Mouse (Mus musculus) naive thymus-derived CD4-positive, alpha-beta T cell, adult 2 months (primary cell): ENCODE data around the gene Actr1a.
A peak's percentile ranks its signal among the peaks of the same experiment; 100 is the strongest.

Experiments used
- DNase-seq: peaks from one replicate; pipeline ENCODE4 v3.0.0-alpha.2; 2011; ENCODE audit warnings: low read depth

Gene Actr1a

GRCm38 (mm10) chr19:46399886-46400285 is 4.3 kb upstream of the Actr1a start:
- DNase-seq = no peak

GRCm38 (mm10) chr19:46399372-46399771 is 3.8 kb upstream of the Actr1a start:
- DNase-seq = no peak

- no peak for DNase-seq
These were observed 2.9 kb upstream of the Actr1a start for GRCm38 (mm10) chr19:46398401-46398800.

GRCm38 (mm10) chr19:46397436-46398001 is 2.0 kb upstream of the Actr1a start:
- DNase-seq = peak; percentile 50

- peak; percentile 99 for DNase-seq
These were observed 1.3 kb upstream of the Actr1a start, which contains the start of gene Sufu for GRCm38 (mm10) chr19:46396686-46397435. Gene Sufu, plus strand, starts transcription at chr19:46396896.

- no peak for DNase-seq
These were observed 561 bp upstream of the Actr1a start for GRCm38 (mm10) chr19:46396109-46396508.

- DNase-seq = no peak
These were observed 838 bp downstream of the Actr1a start for GRCm38 (mm10) chr19:46394712-46395108.

GRCm38 (mm10) chr19:46392018-46392417 is 3.5 kb downstream of the Actr1a start:
- peak; percentile 70 for DNase-seq

- peak; percentile 44 for DNase-seq
These were observed 5.7 kb downstream of the Actr1a start for GRCm38 (mm10) chr19:46389872-46390271.

GRCm38 (mm10) chr19:46382275-46382674 is 13.3 kb downstream of the Actr1a start:
- no peak for DNase-seq

- no peak for DNase-seq
These were observed 19.7 kb downstream of the Actr1a start for GRCm38 (mm10) chr19:46375891-46376290.

- DNase-seq = no peak
These were observed 20.1 kb downstream of the Actr1a start for GRCm38 (mm10) chr19:46375489-46375888.

GRCm38 (mm10) chr19:46374477-46375088 is 21.0 kb downstream of the Actr1a start:
- no peak for DNase-seq

- peak; percentile 38 for DNase-seq
These were observed 26.3 kb downstream of the Actr1a start for GRCm38 (mm10) chr19:46369204-46369603.

- no peak for DNase-seq
These were observed 27.6 kb downstream of the Actr1a start for GRCm38 (mm10) chr19:46367798-46368590.

GRCm38 (mm10) chr19:46363294-46364009 is 32.1 kb downstream of the Actr1a start:
- no peak for DNase-seq

- DNase-seq = no peak
These were observed 33.4 kb downstream of the Actr1a start for GRCm38 (mm10) chr19:46362104-46362503.

- no peak for DNase-seq
These were observed 37.2 kb downstream of the Actr1a start for GRCm38 (mm10) chr19:46358381-46358780.

GRCm38 (mm10) chr19:46357344-46358280 is 37.9 kb downstream of the Actr1a start:
- peak; percentile 35 for DNase-seq

GRCm38 (mm10) chr19:46356701-46357138 is 38.8 kb downstream of the Actr1a start:
- DNase-seq = peak; percentile 84
